Mouse (Mus musculus) embryonic facial prominence, embryonic 14.5 days (tissue): ENCODE measurements around the gene Mob3b. TPM values are rescaled to one million over a fixed set of nuclear protein-coding genes. Genes with fewer than 3 reads are reported as not detected.

ENCODE experiments used
- ATAC-seq: fragments of 200-750 bp; cut with Nextera tagmentation; 2 replicates; pipeline ENCODE4 v1.8.0; 2017; ENCODE audit warnings: low read depth, moderate number of reproducible peaks, moderate TSS enrichment
- DNase-seq: peaks from one replicate; pipeline ENCODE4 v3.0.0-alpha.2; 2015; ENCODE audit warnings: low spot score
- H3K27ac ChIP-seq: fragments of 300-500 bp; sonication (generic); replicated peaks from 2 replicates; pipeline ENCODE4 v1.5.1; 2014; ENCODE audit warnings: low read depth, mild to moderate bottlenecking, low read length, moderate library complexity
- H3K27me3 ChIP-seq: fragments of 300-500 bp; sonication (generic); replicated peaks from 2 replicates; pipeline ENCODE4 v1.6.1; 2014; ENCODE audit warnings: low read length; ENCODE audit not compliant: control insufficient read depth, insufficient read depth
- H3K36me3 ChIP-seq: fragments of 300-500 bp; sonication (generic); 2 replicates; pipeline ENCODE4 v1.6.1; 2014; ENCODE audit warnings: low read length, mixed read lengths; ENCODE audit not compliant: control insufficient read depth, insufficient read depth
- H3K4me1 ChIP-seq: fragments of 300-500 bp; sonication (generic); 2 replicates; pipeline ENCODE4 v1.6.1; 2014; ENCODE audit warnings: antibody characterized with exemption, low read length; ENCODE audit not compliant: control insufficient read depth, insufficient read depth
- H3K4me2 ChIP-seq: fragments of 300-500 bp; sonication (generic); 2 replicates; pipeline ENCODE4 v1.6.1; 2014; ENCODE audit warnings: low read depth, mild to moderate bottlenecking, low read length, moderate library complexity, mixed read lengths
- H3K4me3 ChIP-seq: fragments of 300-500 bp; sonication (generic); 2 replicates; pipeline ENCODE4 v1.5.1; 2014; ENCODE audit warnings: low read depth, mild to moderate bottlenecking, low read length
- H3K9ac ChIP-seq: fragments of 300-500 bp; sonication (generic); 2 replicates; pipeline ENCODE4 v1.6.1; 2014; ENCODE audit warnings: low read depth, mild to moderate bottlenecking, low read length, moderate library complexity, mixed read lengths
- H3K9me3 ChIP-seq: fragments of 300-500 bp; sonication (generic); 2 replicates; pipeline ENCODE4 v1.6.1; 2016; ENCODE audit warnings: low read length; ENCODE audit not compliant: control insufficient read depth
- WGBS: fragments of 180-500 bp; shearing (Covaris S2); extraction: QIAGEN DNeasy Blood & Tissue Kit; methylation state at CpG from one replicate; pipeline ENCODE4 v1.1.7; 2014; 5-methylcytosine and 5-hydroxymethylcytosine counted together
- polyA plus RNA-seq: library from polyadenylated mRNA; unstranded; fragments of >200 nt; fragmentation: Nextera tagmentation; extraction: Ambion mirVana; gene quantifications from 2 replicates; pipeline ENCODE4 v1.2.1, GENCODE M21; 2014

Mob3b gene
- 6.3 and 7.2 TPM in 2 replicates for polyA plus RNA-seq

DNA sequence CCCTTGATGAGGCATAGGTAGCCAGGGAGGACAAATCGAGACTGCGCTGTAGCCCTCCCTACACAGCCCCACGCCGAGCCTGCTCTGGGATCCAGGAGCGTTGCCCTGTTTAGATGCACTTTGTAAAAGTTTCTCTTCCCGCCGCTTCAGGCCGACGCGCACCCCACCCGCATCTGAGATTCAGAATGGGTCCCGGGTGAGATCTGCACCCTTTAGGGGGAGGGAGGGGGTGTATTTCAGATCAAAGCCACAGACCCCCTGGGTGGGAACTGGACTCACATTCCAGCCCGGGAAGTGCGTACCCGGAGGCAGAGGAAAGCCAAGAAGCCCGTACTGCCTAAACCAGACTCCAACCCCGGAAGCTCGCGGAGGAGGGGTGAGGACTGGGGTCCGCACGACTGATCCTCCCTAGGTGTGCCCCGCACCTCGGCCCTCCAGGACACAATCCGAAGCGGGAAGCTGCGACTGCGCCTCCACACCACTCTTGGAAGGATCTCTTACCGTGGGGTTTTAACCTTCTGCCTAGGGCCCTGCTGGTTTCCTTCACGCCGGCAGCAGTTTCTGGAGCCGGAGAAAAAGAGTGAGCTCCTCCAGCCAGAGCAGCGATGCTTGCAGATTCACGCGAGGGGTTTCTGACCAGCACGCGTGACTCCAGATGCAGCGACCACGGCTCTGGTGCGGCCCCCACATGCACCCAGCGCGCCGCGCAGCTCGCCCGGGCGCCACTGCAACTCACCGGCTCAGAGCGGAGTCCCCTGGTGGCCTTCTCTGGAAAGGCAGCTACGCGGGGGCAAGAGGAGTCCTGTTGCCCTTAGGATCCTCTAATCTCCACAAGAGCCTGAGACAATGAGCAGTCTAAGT is at the start of gene Mob3b:
TSS of gene Mob3b (minus strand) at position 734 of the 861 bp plus-strand sequence.
- under 1% methylated on average over 45 of the region's 50 CpGs for WGBS

DNA sequence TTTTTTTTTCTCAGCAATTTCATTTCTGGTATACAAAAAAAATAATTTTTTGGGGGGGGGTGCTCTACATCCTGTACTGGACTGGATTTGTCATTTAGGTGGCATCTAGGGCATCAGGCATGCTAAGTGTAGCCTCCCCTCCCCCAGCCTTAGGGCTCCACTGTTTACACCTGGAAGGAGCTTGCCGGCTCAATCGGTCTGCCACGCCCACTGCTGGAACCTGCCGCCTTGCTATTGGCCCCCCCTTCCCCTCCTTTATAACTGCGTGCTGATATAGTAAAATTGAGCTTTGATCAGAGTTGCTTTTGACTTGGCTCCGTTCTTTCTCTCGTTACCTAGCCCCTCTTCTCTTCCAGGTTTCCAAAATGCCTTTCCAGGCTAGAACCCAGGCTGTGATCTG is 47.4 kb upstream of the Mob3b start:
- Histone ChIP-seq H3K27me3 (no peaks in the 10 kb centered on the region), H3K4me3 (no peak overlapping the region), H3K36me3 (peaks cover 23% of the 10 kb centered on the region), H3K9me3 (no peaks in the 10 kb centered on the region), H3K27ac (no peak overlapping the region), H3K4me2 (no peak overlapping the region), H3K9ac (no peak overlapping the region), H3K4me1 (no peaks in the 10 kb centered on the region)
- WGBS, result 56% methylated on average over 7 of the region's 7 CpGs
- DNase-seq, result no peak
- no peak for ATAC-seq

More for the DNA sequence above, at the start of gene Mob3b:
- H3K27ac ChIP-seq, result peak within 1 kb of the TSS; percentile 84
- H3K4me2 ChIP-seq, result peak within 1 kb of the TSS; percentile 92
- H3K27me3 ChIP-seq, result no peaks in the 10 kb centered on the region; the same call in 1 of the 2 replicates
- 0 out of 2 replicates have a peak, but pooled peaks cover 3% of the 10 kb centered on the region for H3K4me1 ChIP-seq
- peak within 1 kb of the TSS; percentile 75 for H3K9ac ChIP-seq
- peak; percentile 83 for ATAC-seq
- H3K4me3 ChIP-seq, result peak within 1 kb of the TSS; percentile 64
- no peaks in the 10 kb centered on the region for H3K9me3 ChIP-seq
- no peaks in the 10 kb centered on the region for H3K36me3 ChIP-seq
- DNase-seq, result peak; percentile 87

DNA sequence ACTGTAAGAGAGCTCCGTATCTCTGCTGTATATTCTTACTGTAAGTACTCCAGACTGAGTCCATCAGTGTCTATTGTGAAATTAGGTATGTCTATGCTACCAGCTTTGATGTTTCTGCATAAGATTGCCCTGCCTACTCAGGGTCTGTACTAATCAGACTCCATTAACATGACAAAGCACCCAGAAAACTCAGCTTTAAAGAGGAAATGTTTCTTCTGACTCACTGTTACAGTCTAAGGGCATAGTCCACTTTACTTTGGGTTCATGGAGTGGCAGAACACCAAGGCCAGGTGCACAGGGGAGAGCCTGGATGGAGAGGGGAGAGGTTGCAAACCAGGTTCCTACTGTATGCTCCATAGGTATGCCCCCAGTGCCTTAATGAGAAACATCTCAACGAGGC is 46.4 kb upstream of the Mob3b start:
- DNase-seq, result no peak
- Histone ChIP-seq H3K4me3 (no peak overlapping the region), H3K27me3 (no peaks in the 10 kb centered on the region), H3K27ac (no peak overlapping the region), H3K9ac (no peak overlapping the region), H3K9me3 (no peaks in the 10 kb centered on the region), H3K4me1 (no peaks in the 10 kb centered on the region), H3K4me2 (no peak overlapping the region), H3K36me3 (peaks cover 20% of the 10 kb centered on the region)
- no peak for ATAC-seq
- 93% methylated on average over 2 of the region's 2 CpGs for WGBS

DNA sequence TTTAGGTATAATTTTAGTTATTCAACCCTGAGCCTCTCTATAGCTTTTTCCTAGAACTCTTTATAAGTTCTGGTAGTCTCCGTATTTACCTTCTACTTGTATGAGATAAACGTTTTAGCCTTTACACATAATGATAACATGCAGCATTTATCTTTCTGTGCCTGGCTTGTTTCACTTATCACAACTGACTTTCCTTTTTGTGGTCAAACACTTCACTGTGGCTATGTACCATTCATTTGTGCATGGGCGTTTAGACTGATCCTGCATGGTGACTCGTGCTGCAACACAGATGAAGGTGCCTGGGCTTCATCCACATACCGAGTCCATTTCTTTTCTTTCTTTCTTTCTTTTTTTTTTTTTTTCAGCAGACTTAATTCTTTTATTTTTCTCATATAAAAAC is 44.4 kb upstream of the Mob3b start:
- ATAC-seq (no peak), DNase-seq (no peak)
- 97% methylated on average over 5 of the region's 5 CpGs for WGBS
- Histone ChIP-seq H3K9me3 (no peaks in the 10 kb centered on the region), H3K36me3 (peaks cover 24% of the 10 kb centered on the region), H3K4me3 (no peak overlapping the region), H3K4me1 (no peaks in the 10 kb centered on the region), H3K27me3 (no peaks in the 10 kb centered on the region), H3K4me2 (no peak overlapping the region), H3K9ac (no peak overlapping the region), H3K27ac (no peak overlapping the region)

DNA sequence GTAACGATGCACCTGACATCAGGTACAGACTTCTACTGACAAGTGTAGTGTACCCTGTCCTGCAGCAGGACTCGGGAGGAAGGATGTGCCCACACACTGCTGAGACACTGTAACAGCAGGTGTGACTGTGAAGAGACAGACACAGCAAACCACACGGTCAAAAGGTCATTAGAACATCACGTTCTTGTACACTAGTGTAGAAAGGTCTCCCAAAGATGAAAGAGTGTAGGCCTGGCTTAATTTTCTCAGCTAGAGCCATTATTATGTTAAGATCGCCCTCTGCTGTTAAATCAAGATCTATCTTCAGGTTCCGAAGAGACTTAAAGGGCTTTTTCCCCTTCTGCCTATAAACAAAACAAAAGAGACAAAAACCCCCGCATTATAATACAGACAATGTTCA is 35.4 kb upstream of the Mob3b start:
- ATAC-seq (no peak), DNase-seq (peak; percentile 70)
- Histone ChIP-seq H3K36me3 (peaks cover 22% of the 10 kb centered on the region; the same call in 1 of the 2 replicates), H3K9me3 (no peaks in the 10 kb centered on the region), H3K27ac (no peak overlapping the region), H3K4me1 (no peaks in the 10 kb centered on the region), H3K27me3 (no peaks in the 10 kb centered on the region), H3K9ac (no peak overlapping the region), H3K4me3 (no peak overlapping the region), H3K4me2 (no peak overlapping the region)
- 43% methylated on average over 7 of the region's 7 CpGs for WGBS

DNA sequence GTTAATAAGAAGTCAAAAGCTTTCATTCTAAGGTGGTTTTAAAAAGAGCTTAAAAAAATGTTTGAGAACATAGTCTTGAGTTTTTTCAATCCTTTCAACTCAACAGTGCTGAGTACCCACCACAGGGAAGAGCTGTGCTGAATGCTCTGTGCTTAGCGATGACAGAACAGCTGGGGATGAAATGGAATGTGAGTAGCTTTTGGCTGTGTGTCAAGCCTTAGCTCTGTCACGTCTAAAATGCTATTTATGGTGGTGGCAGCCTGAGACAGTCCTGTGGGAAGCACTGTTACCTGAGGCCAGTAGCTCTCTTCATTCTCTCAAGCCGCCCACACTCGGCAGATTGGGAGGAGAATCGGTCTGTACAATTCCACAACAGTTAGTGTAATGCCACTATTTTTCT is 32.5 kb upstream of the Mob3b start:
- Histone ChIP-seq H3K4me3 (no peak overlapping the region), H3K9ac (no peak overlapping the region), H3K4me2 (no peak overlapping the region), H3K4me1 (no peaks in the 10 kb centered on the region), H3K27me3 (no peaks in the 10 kb centered on the region), H3K36me3 (0 out of 2 replicates have a peak, but pooled peaks cover 9% of the 10 kb centered on the region), H3K9me3 (no peaks in the 10 kb centered on the region), H3K27ac (no peak overlapping the region)
- ATAC-seq (peak; percentile 41; the same call in 1 of the 2 replicates), DNase-seq (peak; percentile 60)
- 65% methylated on average over 5 of the region's 5 CpGs for WGBS

DNA sequence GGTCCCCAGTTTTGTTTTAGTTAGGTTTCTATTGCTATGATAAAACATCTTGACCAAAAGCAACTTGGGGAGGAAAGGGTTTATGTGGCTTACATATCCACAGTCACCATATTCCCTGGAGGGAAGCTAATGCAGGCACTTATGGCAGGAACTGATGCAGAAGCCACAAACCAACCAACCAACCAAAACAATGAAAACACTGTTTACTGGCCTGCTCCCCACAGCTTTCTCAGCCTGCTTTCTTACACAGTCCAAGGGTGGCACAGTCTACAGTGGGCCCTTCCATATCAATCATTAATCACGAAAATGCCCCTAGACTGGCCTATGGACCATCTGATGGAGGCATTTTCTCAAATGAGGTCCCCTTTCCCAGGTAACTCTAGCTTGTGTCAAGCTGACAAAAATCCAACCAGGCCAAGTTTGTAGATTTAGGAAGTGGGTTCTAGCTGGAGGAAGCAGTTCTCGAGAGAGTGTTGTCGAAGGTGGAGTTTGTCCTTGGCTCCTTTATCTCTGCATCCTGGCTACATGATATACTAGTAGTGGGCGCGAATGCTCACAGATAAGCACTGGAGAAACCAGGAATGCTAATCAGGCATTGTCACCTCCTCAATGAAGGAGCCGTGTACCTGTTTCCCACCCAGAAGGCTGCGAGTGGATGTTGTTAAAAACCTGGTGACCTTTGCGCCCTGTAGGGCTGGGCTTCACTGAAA is 30.5 kb upstream of the Mob3b start:
- H3K27ac ChIP-seq, result no peak overlapping the region
- no peaks in the 10 kb centered on the region for H3K9me3 ChIP-seq
- no peaks in the 10 kb centered on the region for H3K27me3 ChIP-seq
- DNase-seq (no peak), ATAC-seq (no peak)
- no peak overlapping the region for H3K4me2 ChIP-seq
- H3K4me3 ChIP-seq, result no peak overlapping the region
- H3K4me1 ChIP-seq, result no peaks in the 10 kb centered on the region
- H3K9ac ChIP-seq, result no peak overlapping the region
- H3K36me3 ChIP-seq, result 0 out of 2 replicates have a peak, but pooled peaks cover 5% of the 10 kb centered on the region
- WGBS, result 89% methylated on average over 8 of the region's 8 CpGs

DNA sequence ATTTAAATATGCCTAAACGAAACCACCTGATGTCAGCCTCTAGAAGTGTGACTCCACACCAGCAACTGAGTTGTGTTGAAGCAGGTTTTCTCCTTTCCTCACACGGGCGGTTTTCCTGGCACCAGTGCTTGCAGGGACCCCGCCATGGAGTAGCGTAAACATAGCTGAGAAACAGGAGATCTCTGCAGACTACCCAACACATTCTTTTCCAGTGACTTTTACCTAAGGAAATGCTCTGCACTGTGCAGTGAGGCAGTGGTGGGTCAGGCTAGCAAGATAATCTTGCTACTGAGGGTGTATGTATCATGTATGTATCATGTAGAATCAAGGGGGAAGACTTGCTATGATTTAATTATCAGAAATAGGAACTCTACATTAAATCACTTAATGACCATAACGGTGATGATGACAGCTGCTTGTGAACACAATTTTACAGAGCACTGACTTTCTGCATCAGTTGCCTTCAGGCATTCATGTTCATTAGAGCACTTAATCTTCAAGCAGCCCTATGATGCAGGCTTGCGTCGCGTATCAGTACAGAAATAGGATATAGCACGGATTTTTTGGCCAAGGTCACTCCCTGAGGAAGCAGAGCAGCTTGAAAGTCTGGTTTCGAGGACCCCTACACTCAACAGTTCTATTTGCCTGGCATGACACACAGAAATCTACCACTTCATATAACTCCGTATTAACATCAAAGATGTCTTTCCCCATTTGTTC is 20.8 kb upstream of the Mob3b start:
- Histone ChIP-seq H3K27me3 (no peaks in the 10 kb centered on the region), H3K4me1 (peaks cover 7% of the 10 kb centered on the region), H3K27ac (no peak overlapping the region), H3K4me3 (no peak overlapping the region), H3K4me2 (no peak overlapping the region), H3K9ac (no peak overlapping the region), H3K36me3 (no peaks in the 10 kb centered on the region), H3K9me3 (no peaks in the 10 kb centered on the region)
- ATAC-seq (peak; percentile 55; the same call in 1 of the 2 replicates), DNase-seq (peak; percentile 58)
- WGBS, result 55% methylated on average over 12 of the region's 12 CpGs
